Mouse (Mus musculus) embryonic facial prominence, embryonic 10.5 days (tissue): ENCODE data around the gene Mymk. TPM values are rescaled to one million over a fixed set of nuclear protein-coding genes. Genes with fewer than 3 reads are reported as not detected.
A peak's percentile ranks its signal among the peaks of the same experiment; 100 is the strongest.

Source experiments
- DNase-seq: peaks from one replicate; pipeline ENCODE4 v3.0.0-alpha.2; 2017; ENCODE audit warnings: low spot score
- H3K27ac ChIP-seq: fragments of 300-500 bp; sonication (generic); replicated peaks from 2 replicates; pipeline ENCODE4 v1.5.1; 2016; ENCODE audit warnings: mild to moderate bottlenecking
- H3K27me3 ChIP-seq: fragments of 300-500 bp; sonication (generic); replicated peaks from 2 replicates; pipeline ENCODE4 v1.6.1; 2016; ENCODE audit warnings: low read depth, mild to moderate bottlenecking; ENCODE audit not compliant: poor library complexity, severe bottlenecking
- H3K36me3 ChIP-seq: fragments of 300-500 bp; sonication (generic); replicated peaks from 2 replicates; pipeline ENCODE4 v1.6.1; 2016; ENCODE audit warnings: mild to moderate bottlenecking, moderate library complexity
- H3K4me1 ChIP-seq: fragments of 300-500 bp; sonication (generic); 2 replicates; pipeline ENCODE4 v1.6.1; 2016
- H3K4me3 ChIP-seq: fragments of 300-500 bp; sonication (generic); 2 replicates; pipeline ENCODE4 v1.5.1; 2016; ENCODE audit warnings: mild to moderate bottlenecking, moderate library complexity
- H3K9me3 ChIP-seq: fragments of 300-500 bp; sonication (generic); 2 replicates; pipeline ENCODE4 v1.6.1; 2016; ENCODE audit warnings: mild to moderate bottlenecking
- WGBS: fragments of 180-500 bp; shearing (Covaris S2); methylation state at CpG from one replicate; pipeline ENCODE4 v1.1.7; 2016; 5-methylcytosine and 5-hydroxymethylcytosine counted together
- polyA plus RNA-seq: library from polyadenylated mRNA; unstranded; fragments of >200 nt; fragmentation: Nextera tagmentation; extraction: Ambion mirVana; gene quantifications from 2 replicates; pipeline ENCODE4 v1.2.1, GENCODE M21; 2016

Mymk gene
- polyA plus RNA-seq, 1 experiment from 2014 or later: 0.17 TPM

DNA sequence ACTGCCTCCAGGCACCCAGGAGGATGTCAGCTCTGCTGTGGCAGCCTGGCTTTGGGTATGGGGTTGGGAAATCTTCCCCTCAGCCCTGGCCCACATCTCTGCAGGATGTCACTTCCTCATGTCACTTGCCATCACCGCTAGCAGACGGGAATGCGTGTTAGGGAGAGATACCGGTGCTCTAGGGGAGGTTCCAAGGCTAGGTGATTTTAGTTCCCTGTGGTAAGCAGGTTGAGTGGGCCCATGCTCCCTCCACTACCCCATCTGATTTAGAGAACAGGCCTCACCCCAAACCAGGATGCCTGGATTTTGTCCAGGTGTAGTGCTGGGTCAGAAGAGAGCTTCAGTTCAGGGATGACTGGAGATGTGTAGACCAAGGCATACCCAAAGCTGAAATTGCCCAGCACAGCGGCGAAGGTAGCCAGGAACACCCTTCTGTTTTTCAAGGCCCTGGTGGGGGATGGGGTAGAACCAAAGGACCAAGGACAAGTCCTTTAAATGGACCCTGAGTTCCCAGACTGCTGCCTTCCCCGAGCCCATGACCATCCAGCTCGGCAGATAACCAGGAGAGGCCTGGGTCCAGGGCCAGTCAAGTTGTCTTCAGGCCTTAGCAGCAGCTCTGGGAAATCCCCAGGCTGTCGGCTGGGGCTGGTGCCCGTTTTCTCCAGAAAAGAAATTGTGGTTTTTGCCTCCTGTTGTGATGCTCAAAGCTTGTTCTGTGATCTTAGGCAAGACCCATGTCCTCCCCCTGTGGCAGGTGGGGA, 44.9 kb downstream of the Mymk start:
- H3K36me3 ChIP-seq: no peaks in the 10 kb centered on the region

DNA sequence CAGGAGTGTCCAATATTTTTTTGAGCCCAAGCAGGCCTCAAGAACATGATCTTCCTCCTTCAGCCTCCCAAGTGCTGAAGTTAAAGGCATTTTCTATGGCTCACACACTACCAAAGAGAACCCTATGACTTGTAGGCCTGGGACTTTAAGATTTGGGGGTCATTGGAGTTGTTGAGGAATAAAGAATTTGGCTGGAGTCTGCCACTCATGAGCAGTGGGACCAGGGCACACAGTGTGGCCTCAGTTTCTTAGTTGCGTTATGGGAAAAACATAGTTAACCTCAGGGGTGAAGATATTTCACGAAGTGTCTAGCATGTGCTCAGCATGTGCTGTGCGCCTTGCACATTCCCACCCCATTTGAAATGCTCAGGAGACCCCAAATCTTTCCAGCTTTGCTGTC, 45.6 kb downstream of the Mymk start:
- no peak for DNase-seq
- H3K36me3 ChIP-seq: peaks cover 4% of the 10 kb centered on the region; the same call in 1 of the 2 replicates
- H3K27me3 ChIP-seq: peaks cover 34% of the 10 kb centered on the region
- 93% methylated on average over 3 of the region's 3 CpGs for WGBS
- H3K9me3 ChIP-seq: no peaks in the 10 kb centered on the region
- H3K27ac ChIP-seq: no peak overlapping the region
- H3K4me3 ChIP-seq: no peak overlapping the region
- H3K4me1 ChIP-seq: peaks cover 19% of the 10 kb centered on the region

More for the DNA sequence above, 44.9 kb downstream of the Mymk start:
- H3K4me3 ChIP-seq: peak overlapping the region; percentile 53
- 75% methylated on average over 10 of the region's 10 CpGs for WGBS
- no peak overlapping the region for H3K27ac ChIP-seq
- H3K27me3 ChIP-seq: peaks cover 34% of the 10 kb centered on the region
- H3K4me1 ChIP-seq: peaks cover 19% of the 10 kb centered on the region
- H3K9me3 ChIP-seq: no peaks in the 10 kb centered on the region
- DNase-seq: no peak

DNA sequence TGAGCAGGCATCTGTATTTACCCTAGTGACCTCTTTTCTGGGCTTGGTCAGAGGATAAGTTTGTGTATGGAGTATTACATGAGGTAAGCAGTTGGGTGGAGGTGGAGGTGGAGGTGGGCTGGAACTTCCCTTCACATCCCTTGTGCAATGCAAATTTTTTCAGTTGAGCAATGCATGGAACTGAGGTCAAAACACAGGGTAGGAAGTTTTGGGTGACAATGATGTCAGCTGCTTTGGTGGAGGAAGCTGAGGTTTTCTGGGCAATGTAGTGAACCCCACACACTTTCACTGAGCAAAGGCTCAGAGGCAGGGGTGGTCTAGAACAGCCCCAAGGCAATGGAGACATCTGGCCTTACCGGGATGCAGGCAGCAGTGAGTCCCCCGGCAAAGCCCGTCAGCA, 46.4 kb downstream of the Mymk start:
- Histone ChIP-seq H3K4me1 (peaks cover 19% of the 10 kb centered on the region), H3K27me3 (peaks cover 32% of the 10 kb centered on the region), H3K4me3 (no peak overlapping the region), H3K27ac (no peak overlapping the region), H3K9me3 (no peaks in the 10 kb centered on the region), H3K36me3 (peaks cover 12% of the 10 kb centered on the region)
- 80% methylated on average over 3 of the region's 3 CpGs for WGBS
- DNase-seq: no peak

DNA sequence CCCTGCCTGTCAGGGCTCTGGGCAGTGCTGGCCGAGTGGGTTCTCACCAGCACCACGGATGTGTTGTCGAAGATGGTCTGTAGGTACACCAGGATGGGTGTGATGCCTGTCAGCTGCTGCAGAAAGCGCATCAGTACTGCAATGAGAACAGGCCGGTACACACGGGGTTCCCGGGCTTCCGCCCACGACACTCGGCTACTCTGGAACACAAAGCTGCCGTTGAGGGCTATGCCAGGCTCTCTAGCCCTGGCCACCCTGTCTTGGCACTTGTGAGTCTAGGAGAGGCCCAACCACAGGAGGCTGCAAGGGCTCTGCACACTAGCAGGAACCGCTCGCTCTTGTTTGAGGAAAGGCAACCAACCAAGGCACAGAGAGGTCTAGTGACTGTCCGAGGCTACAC, 47.8 kb downstream of the Mymk start:
- peaks cover 19% of the 10 kb centered on the region for H3K4me1 ChIP-seq
- DNase-seq: peak; percentile 8
- no peak overlapping the region for H3K4me3 ChIP-seq
- H3K9me3 ChIP-seq: no peaks in the 10 kb centered on the region
- H3K27me3 ChIP-seq: peaks cover 23% of the 10 kb centered on the region
- H3K27ac ChIP-seq: no peak overlapping the region
- 86% methylated on average over 14 of the region's 14 CpGs for WGBS
- H3K36me3 ChIP-seq: peaks cover 26% of the 10 kb centered on the region

DNA sequence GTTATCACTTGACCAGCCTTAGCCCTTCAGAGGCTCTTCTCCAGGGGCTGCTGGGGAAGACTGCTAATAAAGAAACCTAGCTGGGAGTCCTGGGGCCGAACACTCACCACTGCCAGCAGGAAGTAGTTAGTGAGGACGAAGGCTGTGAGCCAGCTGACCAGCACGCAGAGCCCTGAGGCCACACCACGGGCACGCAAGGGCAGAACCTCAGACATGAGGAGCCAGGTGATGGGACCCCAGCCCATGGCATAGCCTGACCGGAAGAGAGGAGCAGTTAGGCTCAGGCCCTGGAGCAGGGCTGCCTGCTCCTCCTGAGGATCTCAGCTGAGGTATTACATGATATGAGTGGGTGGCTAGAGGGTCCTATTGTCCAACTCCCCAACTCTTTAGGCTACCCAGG, 49.4 kb downstream of the Mymk start:
- H3K4me1 ChIP-seq: peaks cover 11% of the 10 kb centered on the region
- peaks cover 10% of the 10 kb centered on the region for H3K27me3 ChIP-seq
- H3K4me3 ChIP-seq: no peak overlapping the region
- WGBS: 64% methylated on average over 6 of the region's 6 CpGs
- H3K36me3 ChIP-seq: peaks cover 42% of the 10 kb centered on the region
- H3K9me3 ChIP-seq: no peaks in the 10 kb centered on the region
- H3K27ac ChIP-seq: no peak overlapping the region
- DNase-seq: peak; percentile 8

DNA sequence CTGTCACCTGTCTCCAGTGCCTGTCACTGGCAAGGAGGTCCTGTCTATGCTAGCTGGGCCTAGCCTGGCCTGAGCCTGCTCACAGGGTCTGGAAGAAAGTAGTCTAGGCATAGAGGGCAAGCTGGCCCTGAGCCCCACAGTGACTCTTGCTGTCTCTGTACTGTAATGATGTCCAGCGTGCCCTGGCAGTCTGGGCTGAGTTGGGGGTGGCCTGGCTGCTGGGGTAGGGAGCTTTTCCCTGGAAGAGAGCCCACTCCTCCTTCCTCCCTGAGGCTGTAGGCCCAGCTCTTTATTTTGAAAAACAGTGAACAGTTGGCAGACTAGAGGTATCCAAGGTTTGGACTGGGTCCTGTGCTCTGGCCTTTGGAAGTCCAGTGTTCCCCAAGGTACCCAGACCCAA, 50.9 kb downstream of the Mymk start:
- WGBS: 88% methylated on average over 1 of the region's 1 CpGs
- H3K4me1 ChIP-seq: peaks cover 6% of the 10 kb centered on the region
- no peak for DNase-seq
- no peaks in the 10 kb centered on the region for H3K9me3 ChIP-seq
- peaks cover 57% of the 10 kb centered on the region for H3K36me3 ChIP-seq
- H3K4me3 ChIP-seq: no peak overlapping the region
- no peaks in the 10 kb centered on the region for H3K27me3 ChIP-seq
- no peak overlapping the region for H3K27ac ChIP-seq

DNA sequence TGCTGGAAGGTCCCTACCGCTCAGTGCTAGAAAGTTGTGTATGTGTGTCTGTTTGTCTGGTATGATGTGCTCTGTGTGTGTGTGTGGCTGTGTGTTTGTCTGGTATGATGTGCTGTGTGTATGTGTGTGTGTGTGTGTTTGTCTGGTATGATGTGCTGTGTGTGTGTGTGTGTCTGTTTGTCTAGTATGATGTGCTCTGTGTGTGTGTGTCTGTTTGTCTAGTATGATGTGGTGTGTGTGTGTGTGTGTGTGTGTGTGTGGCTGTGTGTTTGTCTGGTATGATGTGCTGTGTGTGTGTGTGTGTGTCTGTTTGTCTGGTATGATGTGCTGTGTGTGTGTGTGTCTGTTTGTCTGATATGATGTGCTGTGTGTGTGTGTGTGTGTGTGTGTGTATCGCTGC, 52.4 kb downstream of the Mymk start:
- Histone ChIP-seq H3K4me1 (peaks cover 6% of the 10 kb centered on the region), H3K27ac (no peak overlapping the region), H3K4me3 (no peak overlapping the region), H3K36me3 (peaks cover 72% of the 10 kb centered on the region), H3K27me3 (no peaks in the 10 kb centered on the region), H3K9me3 (no peaks in the 10 kb centered on the region)
- WGBS: 89% methylated on average over 2 of the region's 2 CpGs
- DNase-seq: no peak

DNA sequence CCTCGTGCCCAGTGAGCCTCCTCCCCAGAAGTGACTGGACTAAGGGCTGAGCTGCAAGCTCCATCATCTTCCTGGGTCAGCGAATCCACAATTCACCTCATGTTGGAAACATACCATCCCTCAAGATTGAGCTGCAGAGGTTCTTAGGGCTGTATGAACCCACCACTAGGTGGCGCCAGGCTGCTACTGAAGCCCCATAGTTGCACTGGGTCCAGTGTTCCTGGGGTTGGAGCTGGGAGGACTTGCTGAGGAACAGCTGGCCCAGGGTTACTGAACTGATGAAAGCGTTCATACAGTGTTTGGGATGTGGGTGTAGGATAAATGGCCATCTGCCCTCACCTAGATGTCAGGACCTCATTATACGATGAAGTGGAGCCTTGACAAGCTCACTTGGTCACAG, 54.2 kb downstream of the Mymk start:
- WGBS: 59% methylated on average over 5 of the region's 5 CpGs
- Histone ChIP-seq H3K4me1 (peaks cover 6% of the 10 kb centered on the region), H3K36me3 (peaks cover 86% of the 10 kb centered on the region), H3K9me3 (no peaks in the 10 kb centered on the region), H3K27me3 (no peaks in the 10 kb centered on the region), H3K27ac (no peak overlapping the region), H3K4me3 (no peak overlapping the region)
- peak; percentile 77 for DNase-seq

Other genes with a start within 250 kb of the Mymk start
- gene Abo, start 207.2 kb downstream of the Mymk start, polyA plus RNA-seq: not detected in 2 replicates
- 33.5 and 37.1 TPM in 2 replicates for gene Surf6, start 169.3 kb downstream of the Mymk start, polyA plus RNA-seq
- gene Med22, start 161.5 kb downstream of the Mymk start, polyA plus RNA-seq: 87.2 and 91.1 TPM in 2 replicates
- 720 and 721 TPM in 2 replicates for gene Rpl7a, start 161.4 kb downstream of the Mymk start, polyA plus RNA-seq
- gene Surf2, start 155.8 kb downstream of the Mymk start, polyA plus RNA-seq: 56.7 and 58.5 TPM in 2 replicates
- 44.5 and 48.6 TPM in 2 replicates for gene Surf1, start 155.6 kb downstream of the Mymk start, polyA plus RNA-seq
- gene Surf4, start 138.3 kb downstream of the Mymk start, polyA plus RNA-seq: 158 and 160 TPM in 2 replicates
- gene Stkld1, start 138.1 kb downstream of the Mymk start, polyA plus RNA-seq: 0.11 and 0.14 TPM in 2 replicates
- gene Rexo4, start 107.8 kb downstream of the Mymk start, polyA plus RNA-seq: 56.0 and 59.1 TPM in 2 replicates
- not detected in 2 replicates for gene Adamts13, start 98.8 kb downstream of the Mymk start, polyA plus RNA-seq
- gene Cacfd1, start 62.3 kb downstream of the Mymk start, polyA plus RNA-seq: 91.0 and 97.4 TPM in 2 replicates
- 1.4 and 2.3 TPM in 2 replicates for gene Slc2a6, start 44.2 kb downstream of the Mymk start, polyA plus RNA-seq
- gene Adamtsl2, start 7.2 kb upstream of the Mymk start, polyA plus RNA-seq: 2.1 and 3.0 TPM in 2 replicates
- 0.06 and 0.10 TPM in 2 replicates for gene Fam163b, start 70.3 kb upstream of the Mymk start, polyA plus RNA-seq
- gene Dbh, start 93.1 kb upstream of the Mymk start, polyA plus RNA-seq: 0.25 and 0.87 TPM in 2 replicates
- gene Sardh, start 176.2 kb upstream of the Mymk start, polyA plus RNA-seq: 1.5 and 2.9 TPM in 2 replicates